Mouse (Mus musculus) limb, embryonic 15.5 days (tissue): ENCODE measurements around the gene Mnd1. TPM values are rescaled to one million over a fixed set of nuclear protein-coding genes. Genes with fewer than 3 reads are reported as not detected.

ENCODE experiments used
- ATAC-seq: fragments of 200-750 bp; cut with Nextera tagmentation; 2 replicates; pipeline ENCODE4 v1.8.0; 2017; ENCODE audit warnings: low read depth, moderate TSS enrichment; ENCODE audit not compliant: insufficient number of reproducible peaks, low FRiP score, low TSS enrichment
- H3K27ac ChIP-seq: fragments of 300-500 bp; sonication (generic); 2 replicates; pipeline ENCODE4 v1.5.1; 2015; ENCODE audit warnings: moderate library complexity, mild to moderate bottlenecking, inconsistent platforms
- H3K27me3 ChIP-seq: fragments of 300-500 bp; sonication (generic); 2 replicates; pipeline ENCODE4 v1.6.1; 2015; ENCODE audit warnings: inconsistent platforms
- H3K36me3 ChIP-seq: fragments of 300-500 bp; sonication (generic); 2 replicates; pipeline ENCODE4 v1.6.1; 2015; ENCODE audit warnings: inconsistent platforms
- H3K4me1 ChIP-seq: fragments of 300-500 bp; sonication (generic); 2 replicates; pipeline ENCODE4 v1.6.1; 2015; ENCODE audit warnings: inconsistent platforms
- H3K4me2 ChIP-seq: fragments of 300-500 bp; sonication (generic); 2 replicates; pipeline ENCODE4 v1.6.1; 2015; ENCODE audit warnings: mild to moderate bottlenecking, inconsistent platforms
- H3K4me3 ChIP-seq: fragments of 300-500 bp; sonication (generic); 2 replicates; pipeline ENCODE4 v1.5.1; 2015; ENCODE audit warnings: mild to moderate bottlenecking, inconsistent platforms
- H3K9ac ChIP-seq: fragments of 300-500 bp; sonication (generic); 2 replicates; pipeline ENCODE4 v1.6.1; 2015; ENCODE audit warnings: inconsistent platforms
- H3K9me3 ChIP-seq: fragments of 300-500 bp; sonication (generic); 2 replicates; pipeline ENCODE4 v1.6.1; 2016; ENCODE audit warnings: inconsistent platforms
- WGBS: fragments of 180-500 bp; shearing (Covaris S2); methylation state at CpG from one replicate; pipeline ENCODE4 v1.1.7; 2015; 5-methylcytosine and 5-hydroxymethylcytosine counted together
- polyA plus RNA-seq: library from polyadenylated mRNA; unstranded; fragments of >200 nt; fragmentation: Nextera tagmentation; extraction: Ambion mirVana; gene quantifications from 2 replicates; pipeline ENCODE4 v1.2.1, GENCODE M21; 2015

The Mnd1 gene
- polyA plus RNA-seq, 1 experiment from 2014 or later, result 11.2 TPM

DNA sequence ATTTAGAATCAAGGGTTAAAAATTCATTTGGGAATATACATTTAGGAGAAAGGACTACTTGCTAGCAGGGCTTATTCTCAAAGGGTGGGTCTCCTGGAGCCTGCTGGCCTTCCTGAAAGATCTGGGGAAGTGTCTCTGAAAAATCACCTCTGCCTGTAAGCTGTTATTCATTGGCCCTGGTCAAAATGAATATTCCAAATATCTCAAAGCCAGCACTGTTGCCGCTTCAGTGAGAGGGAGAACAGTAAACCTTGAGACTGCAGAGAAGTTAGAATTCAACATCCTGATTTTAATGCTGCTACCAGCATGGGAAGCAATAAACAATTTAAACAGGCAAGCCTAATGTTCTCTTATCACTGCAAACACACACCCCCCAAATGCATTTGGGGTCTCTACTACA, 117.5 kb downstream of the Mnd1 start:
- H3K4me1 ChIP-seq, result peaks cover 21% of the 10 kb centered on the region
- WGBS, result 16% methylated on average over 1 of the region's 1 CpGs
- no peak overlapping the region for H3K9ac ChIP-seq
- ATAC-seq, result no peak
- no peak overlapping the region for H3K27ac ChIP-seq
- peak overlapping the region; percentile 95 for H3K4me3 ChIP-seq
- no peaks in the 10 kb centered on the region for H3K9me3 ChIP-seq
- H3K27me3 ChIP-seq, result no peaks in the 10 kb centered on the region
- H3K36me3 ChIP-seq, result peaks cover 3% of the 10 kb centered on the region; the same call in 1 of the 2 replicates
- H3K4me2 ChIP-seq, result peak overlapping the region; percentile 91

Other genes with a start within 250 kb of the Mnd1 start
- 47.9 and 51.4 TPM in 2 replicates for gene Tmem131l, start 115.6 kb downstream of the Mnd1 start, polyA plus RNA-seq
- gene Gm6525, start 18.3 kb upstream of the Mnd1 start, polyA plus RNA-seq, result 0.79 and 1.6 TPM in 2 replicates
- gene Trim2, start 151.1 kb upstream of the Mnd1 start, polyA plus RNA-seq, result 33.4 and 35.9 TPM in 2 replicates